Mouse (Mus musculus) erythroblast, embryonic 14.5 days (primary cell): ENCODE results near the gene Etv2. TPM values are rescaled to one million over a fixed set of nuclear protein-coding genes. Genes with fewer than 3 reads are reported as not detected.

Source experiments
- H3K27me3 ChIP-seq: 2 replicates; pipeline ENCODE4 v1.6.1; 2012; ENCODE audit warnings: inconsistent platforms; ENCODE audit not compliant: control insufficient read depth
- H3K36me3 ChIP-seq: 2 replicates; pipeline ENCODE4 v1.6.1; 2012; ENCODE audit warnings: mild to moderate bottlenecking, inconsistent platforms; ENCODE audit not compliant: control insufficient read depth
- H3K4me1 ChIP-seq: 2 replicates; pipeline ENCODE4 v1.6.1; 2012; ENCODE audit warnings: inconsistent platforms; ENCODE audit not compliant: control insufficient read depth
- H3K4me3 ChIP-seq: replicated peaks from 2 replicates; pipeline ENCODE3; 2012; ENCODE audit warnings: moderate library complexity, mild to moderate bottlenecking, inconsistent platforms
- H3K9me3 ChIP-seq: 2 replicates; pipeline ENCODE4 v1.6.1; 2012; ENCODE audit warnings: low read length, inconsistent platforms, mixed read lengths; ENCODE audit not compliant: control insufficient read depth
- GATA1 ChIP-seq: IDR thresholded peaks from 2 replicates; pipeline ENCODE4 v1.6.1; 2012; ENCODE audit warnings: low read length, inconsistent platforms, mixed read lengths
- TAL1 ChIP-seq: IDR thresholded peaks from 3 replicates; pipeline ENCODE4 v1.6.1; 2012; ENCODE audit warnings: low read length, inconsistent platforms, mixed read lengths
- polyA plus RNA-seq: library from polyadenylated mRNA; stranded (reverse); fragments of >175 nt; gene quantifications from 2 replicates; pipeline ENCODE4 v1.2.3, GENCODE M21; 2012

Gene Etv2
- polyA plus RNA-seq, 1 experiment = not detected

- Histone ChIP-seq H3K27me3 (peaks cover 8% of the 10 kb centered on the region), H3K4me3 (no peak overlapping the region), H3K36me3 (peaks cover 8% of the 10 kb centered on the region), H3K9me3 (no peaks in the 10 kb centered on the region), H3K4me1 (peaks cover 61% of the 10 kb centered on the region)
- TF ChIP-seq TAL1 (no peak), GATA1 (no peak)
Observed at GRCm38 (mm10) chr7:30591605-30591951, 44.1 kb downstream of the Etv2 start.

GRCm38 (mm10) chr7:30590927-30591604 lies 44.6 kb downstream of the Etv2 start:
- Histone ChIP-seq H3K4me1 (peaks cover 64% of the 10 kb centered on the region), H3K9me3 (no peaks in the 10 kb centered on the region), H3K4me3 (no peak overlapping the region), H3K36me3 (peaks cover 13% of the 10 kb centered on the region), H3K27me3 (peaks cover 8% of the 10 kb centered on the region)
- no peak for TF ChIP-seq TAL1
- no peak for TF ChIP-seq GATA1

GRCm38 (mm10) chr7:30589435-30590301 lies 46.0 kb downstream of the Etv2 start:
- Histone ChIP-seq H3K4me3 (peak overlapping the region; percentile 95), H3K4me1 (peaks cover 65% of the 10 kb centered on the region), H3K27me3 (no peaks in the 10 kb centered on the region; the same call in 1 of the 2 replicates), H3K36me3 (peaks cover 27% of the 10 kb centered on the region), H3K9me3 (no peaks in the 10 kb centered on the region)
- TF ChIP-seq TAL1 = no peak
- TF ChIP-seq GATA1 = no peak

- Histone ChIP-seq H3K9me3 (no peaks in the 10 kb centered on the region), H3K4me1 (peaks cover 59% of the 10 kb centered on the region), H3K27me3 (no peaks in the 10 kb centered on the region), H3K4me3 (peak within 1 kb of the TSS; percentile 95), H3K36me3 (peaks cover 35% of the 10 kb centered on the region)
- TF ChIP-seq GATA1 (no peak), TAL1 (no peak)
Observed at GRCm38 (mm10) chr7:30588676-30589434, 46.8 kb downstream of the Etv2 start, which contains the start of gene Kmt2b. TSS of gene Kmt2b (minus strand) at chr7:30588726.

DNA sequence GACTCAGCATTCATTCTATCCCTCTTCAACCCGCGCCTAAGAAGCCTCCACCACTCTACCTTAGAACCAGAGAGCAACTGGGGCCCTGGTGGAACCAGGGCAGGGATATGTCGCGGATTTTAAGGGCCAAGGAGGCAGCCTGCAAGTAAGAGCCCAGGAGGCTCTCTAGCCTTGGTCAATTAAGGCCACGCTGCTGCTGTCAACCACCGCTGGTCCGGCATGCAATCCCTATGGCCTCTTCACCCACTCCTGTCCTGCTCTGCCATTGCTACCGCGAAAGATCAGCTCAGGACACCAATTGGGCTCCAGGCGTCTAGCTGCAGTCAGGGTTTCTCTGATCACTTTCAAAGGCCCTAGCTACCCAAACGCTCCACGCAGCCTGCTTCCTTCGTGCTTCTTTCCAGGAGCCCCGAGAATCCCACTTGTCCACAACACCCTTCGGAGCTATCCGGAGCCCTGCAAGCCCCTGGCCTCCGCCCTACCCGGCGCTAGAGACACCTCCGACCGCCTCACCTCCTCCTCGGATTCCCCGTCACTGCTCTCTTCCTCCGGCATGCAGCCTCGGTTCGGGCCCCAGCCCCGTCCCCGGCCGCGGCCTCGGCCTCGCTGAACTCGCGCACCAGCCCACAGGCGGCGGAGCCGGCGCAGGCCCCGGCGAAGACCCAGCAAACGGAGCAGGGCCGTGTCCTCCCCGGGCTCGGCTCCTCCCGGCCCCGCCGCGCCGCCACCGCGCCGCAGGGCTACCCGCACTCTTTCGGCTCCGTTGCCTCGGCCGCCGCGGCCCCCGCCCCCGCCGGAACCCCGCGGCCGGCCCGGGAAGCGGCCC lies 47.6 kb downstream of the Etv2 start:
- H3K9me3 ChIP-seq = no peaks in the 10 kb centered on the region
- no peaks in the 10 kb centered on the region for H3K27me3 ChIP-seq
- peaks cover 52% of the 10 kb centered on the region for H3K4me1 ChIP-seq
- H3K36me3 ChIP-seq = peaks cover 43% of the 10 kb centered on the region
- TF ChIP-seq TAL1 (no peak), GATA1 (no peak)
- H3K4me3 ChIP-seq = peak overlapping the region; percentile 95

- peak overlapping the region; percentile 95 for H3K4me3 ChIP-seq
- no peaks in the 10 kb centered on the region for H3K27me3 ChIP-seq
- no peaks in the 10 kb centered on the region for H3K9me3 ChIP-seq
- H3K36me3 ChIP-seq = peaks cover 58% of the 10 kb centered on the region
- peaks cover 43% of the 10 kb centered on the region for H3K4me1 ChIP-seq
- no peak for TF ChIP-seq TAL1
- no peak for TF ChIP-seq GATA1
Observed at GRCm38 (mm10) chr7:30586455-30587020, 49.1 kb downstream of the Etv2 start.

DNA sequence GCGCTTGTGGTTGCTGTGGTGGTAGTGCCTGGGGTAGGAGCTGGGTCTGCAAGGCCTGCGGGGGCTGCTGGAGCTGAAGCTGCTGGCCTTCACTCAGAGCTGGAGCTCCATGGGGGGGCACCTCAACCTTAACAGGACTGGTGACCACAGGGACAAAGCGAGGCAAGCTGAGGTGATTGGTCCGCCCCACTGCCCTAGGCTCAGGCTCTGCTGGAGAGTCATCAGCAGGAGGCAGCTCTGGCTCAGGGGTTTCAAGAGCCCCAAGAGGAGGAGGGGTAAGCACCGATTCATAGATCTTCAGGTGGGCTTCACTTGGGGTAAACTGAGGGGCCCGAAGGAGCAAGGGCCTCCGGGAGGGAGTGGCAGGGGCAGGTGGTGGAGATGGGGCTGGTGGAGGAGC lies 50.5 kb downstream of the Etv2 start:
- H3K36me3 ChIP-seq = peaks cover 71% of the 10 kb centered on the region
- H3K4me3 ChIP-seq = no peak overlapping the region
- no peaks in the 10 kb centered on the region for H3K27me3 ChIP-seq
- no peaks in the 10 kb centered on the region for H3K9me3 ChIP-seq
- H3K4me1 ChIP-seq = peaks cover 39% of the 10 kb centered on the region
- no peak for TF ChIP-seq TAL1
- no peak for TF ChIP-seq GATA1

DNA sequence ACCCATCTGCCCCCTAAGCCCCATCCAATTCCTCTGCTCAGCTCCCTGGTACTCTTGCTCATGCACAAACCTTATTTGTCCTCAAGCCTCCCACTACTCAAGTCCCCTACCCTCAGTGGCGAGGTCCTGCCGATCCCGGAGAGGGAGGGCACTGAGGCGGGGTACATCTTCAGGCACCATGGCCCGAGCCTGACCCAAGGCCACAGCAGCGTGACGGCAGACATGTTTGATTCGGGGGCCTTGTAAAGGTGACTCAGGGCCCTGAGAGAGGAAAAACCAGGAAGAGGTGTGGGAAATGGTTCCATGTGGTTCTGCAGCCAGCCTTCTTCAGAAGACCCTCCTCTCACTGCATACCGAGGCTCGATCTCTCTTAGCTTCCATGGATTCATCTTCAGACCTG lies 51.3 kb downstream of the Etv2 start:
- no peaks in the 10 kb centered on the region for H3K27me3 ChIP-seq
- H3K4me3 ChIP-seq = no peak overlapping the region
- no peaks in the 10 kb centered on the region for H3K9me3 ChIP-seq
- TF ChIP-seq TAL1 = no peak
- TF ChIP-seq GATA1 = no peak
- H3K36me3 ChIP-seq = peaks cover 79% of the 10 kb centered on the region
- H3K4me1 ChIP-seq = peaks cover 30% of the 10 kb centered on the region

Other genes with a start within 250 kb of the Etv2 start
- gene Tyrobp, start 222.1 kb downstream of the Etv2 start, polyA plus RNA-seq = 0.91 and 1.6 TPM in 2 replicates
- not detected in 2 replicates for gene Hcst, start 216.0 kb downstream of the Etv2 start, polyA plus RNA-seq
- 0.23 and 0.30 TPM in 2 replicates for gene Nfkbid, start 214.1 kb downstream of the Etv2 start, polyA plus RNA-seq
- gene Aplp1, start 190.3 kb downstream of the Etv2 start, polyA plus RNA-seq = 0.13 and 0.33 TPM in 2 replicates
- gene Kirrel2, start 178.2 kb downstream of the Etv2 start, polyA plus RNA-seq = 0.02 and 0.05 TPM in 2 replicates
- gene Nphs1, start 177.5 kb downstream of the Etv2 start, polyA plus RNA-seq = not detected in 2 replicates
- gene Prodh2, start 142.2 kb downstream of the Etv2 start, polyA plus RNA-seq = 0.11 and 0.36 TPM in 2 replicates
- 11.7 and 13.0 TPM in 2 replicates for gene Arhgap33, start 100.8 kb downstream of the Etv2 start, polyA plus RNA-seq
- gene Hspb6, start 83.7 kb downstream of the Etv2 start, polyA plus RNA-seq = 3.7 and 6.8 TPM in 2 replicates
- gene Proser3, start 83.6 kb downstream of the Etv2 start, polyA plus RNA-seq = 1.9 and 2.3 TPM in 2 replicates
- 14.5 and 17.0 TPM in 2 replicates for gene Lin37, start 76.0 kb downstream of the Etv2 start, polyA plus RNA-seq
- gene U2af1l4, start 72.6 kb downstream of the Etv2 start, polyA plus RNA-seq = 5.6 and 7.7 TPM in 2 replicates
- gene Gm49396, start 72.5 kb downstream of the Etv2 start, polyA plus RNA-seq = 0.15 and 0.18 TPM in 2 replicates
- 8.0 and 8.9 TPM in 2 replicates for gene Psenen, start 72.2 kb downstream of the Etv2 start, polyA plus RNA-seq
- 0.61 and 1.5 TPM in 2 replicates for gene Igflr1, start 70.4 kb downstream of the Etv2 start, polyA plus RNA-seq
- gene Kmt2b, start 47.1 kb downstream of the Etv2 start, polyA plus RNA-seq = 5.2 and 6.8 TPM in 2 replicates
- 0.07 and 0.20 TPM in 2 replicates for gene Zbtb32, start 36.9 kb downstream of the Etv2 start, polyA plus RNA-seq
- 0.10 and 0.14 TPM in 2 replicates for gene Upk1a, start 23.0 kb downstream of the Etv2 start, polyA plus RNA-seq
- 15.7 and 23.9 TPM in 2 replicates for gene Cox6b1, start 9.7 kb downstream of the Etv2 start, polyA plus RNA-seq
- gene Rbm42, start 14.5 kb upstream of the Etv2 start, polyA plus RNA-seq = 22.7 and 23.2 TPM in 2 replicates
- gene Haus5, start 29.1 kb upstream of the Etv2 start, polyA plus RNA-seq = 2.9 and 5.4 TPM in 2 replicates
- not detected in 2 replicates for gene Pmis2, start 35.8 kb upstream of the Etv2 start, polyA plus RNA-seq
- not detected in 2 replicates for gene 2200002J24Rik, start 63.1 kb upstream of the Etv2 start, polyA plus RNA-seq
- gene Atp4a, start 76.4 kb upstream of the Etv2 start, polyA plus RNA-seq = not detected in 2 replicates
- 1.3 and 1.6 TPM in 2 replicates for gene Tmem147, start 93.7 kb upstream of the Etv2 start, polyA plus RNA-seq
- gene Gapdhs, start 107.8 kb upstream of the Etv2 start, polyA plus RNA-seq = not detected in 2 replicates
- gene Sbsn, start 115.6 kb upstream of the Etv2 start, polyA plus RNA-seq = 0.15 TPM in 1 of 2 replicates, not detected in the other
- gene Dmkn, start 127.9 kb upstream of the Etv2 start, polyA plus RNA-seq = not detected in 2 replicates
- not detected in 2 replicates for gene Krtdap, start 152.0 kb upstream of the Etv2 start, polyA plus RNA-seq
- gene Ffar2, start 187.9 kb upstream of the Etv2 start, polyA plus RNA-seq = 0.08 TPM in 1 of 2 replicates, not detected in the other
- 0.02 TPM in 1 of 2 replicates, not detected in the other for gene Ffar3, start 220.3 kb upstream of the Etv2 start, polyA plus RNA-seq
- gene Ffar1, start 225.7 kb upstream of the Etv2 start, polyA plus RNA-seq = not detected in 2 replicates
- gene Cd22, start 244.5 kb upstream of the Etv2 start, polyA plus RNA-seq = not detected in 2 replicates